Mouse (Mus musculus) megakaryocyte, embryonic 14.5 days (primary cell): Measurements from ENCODE around the gene Olfr982.

Source experiments
- FLI1 ChIP-seq: IDR thresholded peaks from 2 replicates; pipeline ENCODE4 v1.6.1; 2012; ENCODE audit warnings: low read length, inconsistent platforms, mixed read lengths
- GATA1 ChIP-seq: IDR thresholded peaks from 3 replicates; pipeline ENCODE4 v1.6.1; 2012; ENCODE audit warnings: mixed read lengths, low read length, inconsistent platforms, borderline replicate concordance

DNA sequence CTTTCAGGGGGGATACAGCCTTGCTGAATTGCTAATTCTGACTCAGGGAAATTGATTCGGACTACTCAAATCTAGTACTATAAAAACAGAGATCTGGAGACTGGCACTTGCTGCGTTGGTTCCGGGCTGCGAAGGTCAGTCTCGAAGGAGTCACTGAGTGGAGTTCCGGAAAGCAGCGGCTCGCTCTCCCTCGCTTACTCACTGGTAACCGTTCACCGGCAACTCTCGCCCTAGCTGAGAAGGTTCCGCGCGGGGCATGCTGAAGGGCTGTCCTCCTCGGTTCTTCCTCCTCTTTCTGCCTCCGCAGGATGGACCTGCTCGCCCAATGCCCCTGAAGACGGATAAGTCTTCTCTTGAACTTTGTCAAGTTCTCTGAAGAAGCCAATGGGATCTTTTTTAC is 23.5 kb upstream of the Olfr982 start:
- TF ChIP-seq GATA1 (no peak), FLI1 (no peak)
